Mouse (Mus musculus) embryonic facial prominence, embryonic 10.5 days (tissue): ENCODE results near the gene Med20. TPM values are rescaled to one million over a fixed set of nuclear protein-coding genes. Genes with fewer than 3 reads are reported as not detected.

ENCODE experiments used
- DNase-seq: peaks from one replicate; pipeline ENCODE4 v3.0.0-alpha.2; 2017; ENCODE audit warnings: low spot score
- H3K27ac ChIP-seq: fragments of 300-500 bp; sonication (generic); replicated peaks from 2 replicates; pipeline ENCODE4 v1.5.1; 2016; ENCODE audit warnings: mild to moderate bottlenecking
- H3K27me3 ChIP-seq: fragments of 300-500 bp; sonication (generic); replicated peaks from 2 replicates; pipeline ENCODE4 v1.6.1; 2016; ENCODE audit warnings: low read depth, mild to moderate bottlenecking; ENCODE audit not compliant: poor library complexity, severe bottlenecking
- H3K36me3 ChIP-seq: fragments of 300-500 bp; sonication (generic); replicated peaks from 2 replicates; pipeline ENCODE4 v1.6.1; 2016; ENCODE audit warnings: mild to moderate bottlenecking, moderate library complexity
- H3K4me1 ChIP-seq: fragments of 300-500 bp; sonication (generic); 2 replicates; pipeline ENCODE4 v1.6.1; 2016
- H3K4me3 ChIP-seq: fragments of 300-500 bp; sonication (generic); 2 replicates; pipeline ENCODE4 v1.5.1; 2016; ENCODE audit warnings: mild to moderate bottlenecking, moderate library complexity
- H3K9me3 ChIP-seq: fragments of 300-500 bp; sonication (generic); 2 replicates; pipeline ENCODE4 v1.6.1; 2016; ENCODE audit warnings: mild to moderate bottlenecking
- WGBS: fragments of 180-500 bp; shearing (Covaris S2); methylation state at CpG from one replicate; pipeline ENCODE4 v1.1.7; 2016; 5-methylcytosine and 5-hydroxymethylcytosine counted together
- polyA plus RNA-seq: library from polyadenylated mRNA; unstranded; fragments of >200 nt; fragmentation: Nextera tagmentation; extraction: Ambion mirVana; gene quantifications from 2 replicates; pipeline ENCODE4 v1.2.1, GENCODE M21; 2016

The Med20 gene
- polyA plus RNA-seq, 1 experiment from 2014 or later = 46.7 TPM

GRCm38 (mm10) chr17:47588517-47588916, 22.9 kb upstream of the Med20 start:
- WGBS = 78% methylated on average over 8 of the region's 8 CpGs
- no peaks in the 10 kb centered on the region for H3K27me3 ChIP-seq
- H3K4me3 ChIP-seq = no peak overlapping the region
- no peaks in the 10 kb centered on the region for H3K36me3 ChIP-seq
- no peak overlapping the region for H3K27ac ChIP-seq
- no peaks in the 10 kb centered on the region for H3K9me3 ChIP-seq
- DNase-seq = no peak
- H3K4me1 ChIP-seq = peaks cover 16% of the 10 kb centered on the region

- WGBS = 86% methylated on average over 3 of the region's 3 CpGs
- DNase-seq = no peak
- no peak overlapping the region for H3K4me3 ChIP-seq
- no peak overlapping the region for H3K27ac ChIP-seq
- H3K36me3 ChIP-seq = no peaks in the 10 kb centered on the region; the same call in 1 of the 2 replicates
- no peaks in the 10 kb centered on the region for H3K27me3 ChIP-seq
- H3K9me3 ChIP-seq = no peaks in the 10 kb centered on the region
- H3K4me1 ChIP-seq = peaks cover 31% of the 10 kb centered on the region
These were observed 20.3 kb upstream of the Med20 start for GRCm38 (mm10) chr17:47591073-47591472.

DNA sequence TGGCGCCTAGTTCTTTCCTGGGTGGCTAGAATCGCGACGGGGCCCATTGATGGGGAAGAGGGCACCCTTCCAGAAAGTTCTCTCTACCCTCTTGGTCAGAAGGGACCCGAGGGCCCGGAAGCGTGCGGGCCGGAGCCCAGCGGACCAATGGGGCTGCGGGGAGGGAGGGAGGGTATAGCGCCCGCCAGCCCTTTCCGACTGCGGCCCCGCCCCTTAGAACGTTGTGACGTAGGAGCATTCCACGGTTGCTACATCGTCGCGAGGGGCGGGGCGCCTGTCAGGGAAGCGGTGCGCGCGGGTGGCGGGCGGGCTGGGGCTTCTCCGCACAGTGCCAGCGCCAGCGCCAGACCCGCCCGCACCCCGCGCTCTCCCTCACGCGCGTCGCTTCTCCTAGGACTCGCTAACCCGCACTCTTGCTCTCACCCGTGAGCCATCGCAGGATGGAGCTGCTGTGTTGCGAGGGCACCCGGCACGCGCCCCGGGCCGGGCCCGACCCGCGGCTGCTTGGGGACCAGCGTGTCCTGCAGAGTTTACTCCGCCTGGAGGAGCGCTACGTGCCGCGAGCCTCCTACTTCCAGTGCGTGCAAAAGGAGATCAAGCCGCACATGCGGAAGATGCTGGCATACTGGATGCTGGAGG, 18.0 kb upstream of the Med20 start:
- H3K36me3 ChIP-seq = peaks cover 20% of the 10 kb centered on the region
- under 1% methylated on average over 63 of the region's 63 CpGs for WGBS
- DNase-seq = peak; percentile 95
- H3K4me1 ChIP-seq = peaks cover 54% of the 10 kb centered on the region
- no peaks in the 10 kb centered on the region for H3K9me3 ChIP-seq
- H3K27ac ChIP-seq = peak overlapping the region; percentile 91
- H3K27me3 ChIP-seq = no peaks in the 10 kb centered on the region
- H3K4me3 ChIP-seq = peak overlapping the region; percentile 96

DNA sequence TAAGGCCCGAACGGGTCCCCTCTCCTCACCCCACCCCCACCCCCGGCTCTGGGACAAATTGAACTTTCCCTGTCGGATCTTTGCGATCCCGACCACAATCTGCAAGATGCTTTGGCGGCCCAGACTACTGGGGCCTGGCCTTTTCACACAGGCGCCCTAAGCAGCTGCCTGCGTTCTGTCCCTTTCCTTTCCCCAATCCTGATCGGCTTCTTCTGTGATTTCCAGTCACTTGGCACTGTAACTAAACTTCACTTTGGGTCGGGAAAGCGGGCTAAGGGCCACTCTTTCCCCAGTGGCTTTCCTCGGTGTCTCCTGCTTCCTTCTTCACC, 17.6 kb upstream of the Med20 start:
- under 1% methylated on average over 13 of the region's 13 CpGs for WGBS
- no peak for DNase-seq

DNA sequence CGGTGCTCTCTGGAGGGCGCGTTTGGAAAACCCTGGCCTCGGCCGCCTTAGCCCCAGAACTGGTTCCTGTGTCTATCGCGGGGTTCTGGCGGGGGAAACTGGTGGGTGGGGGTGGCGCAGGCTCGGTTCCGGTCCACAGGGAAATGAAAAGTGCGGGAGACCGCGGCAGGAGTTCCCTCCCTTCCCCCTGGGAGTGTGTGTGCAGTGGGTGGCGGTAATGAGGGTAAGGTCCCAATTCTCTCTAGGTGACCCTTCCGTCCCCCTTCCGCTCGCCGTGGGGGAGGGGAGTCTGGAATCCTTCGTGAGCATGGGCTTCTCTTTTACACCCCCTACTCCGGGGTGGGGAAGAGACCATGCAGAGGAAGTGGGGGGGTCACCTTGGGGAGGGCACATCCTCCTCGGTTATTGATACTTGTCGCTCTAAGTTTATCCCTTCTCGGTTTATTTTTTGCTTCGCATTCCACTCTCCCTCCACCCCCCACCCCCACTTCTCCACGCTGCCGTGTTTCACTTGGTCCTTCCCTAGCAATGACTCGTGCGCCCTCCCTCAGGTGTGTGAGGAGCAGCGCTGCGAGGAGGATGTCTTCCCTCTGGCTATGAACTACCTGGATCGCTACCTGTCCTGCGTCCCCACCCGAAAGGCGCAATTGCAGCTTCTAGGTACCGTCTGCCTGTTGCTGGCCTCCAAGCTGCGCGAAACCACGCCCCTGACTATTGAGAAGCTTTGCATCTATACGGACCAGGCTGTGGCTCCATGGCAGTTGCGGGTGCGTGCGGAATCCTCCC, 17.0 kb upstream of the Med20 start:
- H3K4me3 ChIP-seq = peak overlapping the region; percentile 96
- peak overlapping the region; percentile 91 for H3K27ac ChIP-seq
- H3K36me3 ChIP-seq = peaks cover 31% of the 10 kb centered on the region
- WGBS = under 1% methylated on average over 43 of the region's 43 CpGs
- H3K27me3 ChIP-seq = no peaks in the 10 kb centered on the region
- peaks cover 51% of the 10 kb centered on the region for H3K4me1 ChIP-seq
- no peaks in the 10 kb centered on the region for H3K9me3 ChIP-seq
- peak; percentile 66 for DNase-seq

More for the DNA sequence above, 17.6 kb upstream of the Med20 start:
- peak overlapping the region; percentile 96 for H3K4me3 ChIP-seq
- peaks cover 25% of the 10 kb centered on the region for H3K36me3 ChIP-seq
- no peaks in the 10 kb centered on the region for H3K9me3 ChIP-seq
- H3K27ac ChIP-seq = peak overlapping the region; percentile 91
- H3K4me1 ChIP-seq = peaks cover 56% of the 10 kb centered on the region
- no peaks in the 10 kb centered on the region for H3K27me3 ChIP-seq

- H3K4me1 ChIP-seq = peaks cover 48% of the 10 kb centered on the region
- peak overlapping the region; percentile 91 for H3K27ac ChIP-seq
- DNase-seq = no peak
- WGBS = under 1% methylated on average over 9 of the region's 9 CpGs
- H3K36me3 ChIP-seq = peaks cover 36% of the 10 kb centered on the region
- H3K9me3 ChIP-seq = no peaks in the 10 kb centered on the region
- H3K4me3 ChIP-seq = peak overlapping the region; percentile 96
- no peaks in the 10 kb centered on the region for H3K27me3 ChIP-seq
These were observed 16.5 kb upstream of the Med20 start for GRCm38 (mm10) chr17:47594969-47595247.

- H3K27ac ChIP-seq = peak overlapping the region; percentile 91
- H3K36me3 ChIP-seq = peaks cover 42% of the 10 kb centered on the region
- H3K4me1 ChIP-seq = peaks cover 48% of the 10 kb centered on the region
- DNase-seq = peak; percentile 88
- no peaks in the 10 kb centered on the region for H3K27me3 ChIP-seq
- under 1% methylated on average over 21 of the region's 21 CpGs for WGBS
- H3K4me3 ChIP-seq = peak overlapping the region; percentile 96
- no peaks in the 10 kb centered on the region for H3K9me3 ChIP-seq
These were observed 15.9 kb upstream of the Med20 start for GRCm38 (mm10) chr17:47595248-47596161.

- WGBS = 27% methylated on average over 6 of the region's 6 CpGs
- H3K27ac ChIP-seq = peak overlapping the region; percentile 91
- no peaks in the 10 kb centered on the region for H3K27me3 ChIP-seq
- peaks cover 50% of the 10 kb centered on the region for H3K36me3 ChIP-seq
- no peak for DNase-seq
- H3K4me3 ChIP-seq = peak overlapping the region; percentile 96
- H3K4me1 ChIP-seq = peaks cover 48% of the 10 kb centered on the region
- H3K9me3 ChIP-seq = no peaks in the 10 kb centered on the region
These were observed 15.1 kb upstream of the Med20 start for GRCm38 (mm10) chr17:47596162-47596838.

GRCm38 (mm10) chr17:47596839-47597164, 14.6 kb upstream of the Med20 start:
- WGBS = 77% methylated on average over 5 of the region's 5 CpGs
- H3K9me3 ChIP-seq = no peaks in the 10 kb centered on the region
- no peak for DNase-seq
- no peaks in the 10 kb centered on the region for H3K27me3 ChIP-seq
- peaks cover 48% of the 10 kb centered on the region for H3K4me1 ChIP-seq
- peaks cover 55% of the 10 kb centered on the region for H3K36me3 ChIP-seq
- peak overlapping the region; percentile 96 for H3K4me3 ChIP-seq
- H3K27ac ChIP-seq = peak overlapping the region; percentile 91

DNA sequence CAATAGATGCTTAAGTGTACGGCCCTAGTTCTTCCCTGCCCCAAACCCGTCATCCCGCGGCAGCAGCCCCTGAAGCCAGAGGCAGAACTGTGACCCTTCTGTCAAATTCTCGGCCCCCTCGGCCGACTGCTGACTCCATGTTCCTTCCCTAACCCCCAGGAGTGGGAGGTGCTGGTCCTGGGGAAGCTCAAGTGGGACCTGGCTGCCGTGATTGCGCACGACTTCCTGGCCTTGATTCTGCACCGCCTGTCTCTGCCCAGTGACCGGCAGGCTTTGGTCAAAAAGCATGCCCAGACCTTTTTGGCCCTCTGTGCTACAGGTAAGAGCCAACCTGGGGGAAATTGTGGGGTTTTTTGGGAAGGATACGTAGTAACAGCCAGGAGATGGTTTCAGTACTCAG, 14.1 kb upstream of the Med20 start:
- H3K27me3 ChIP-seq = no peaks in the 10 kb centered on the region
- WGBS = 73% methylated on average over 13 of the region's 13 CpGs
- peaks cover 60% of the 10 kb centered on the region for H3K36me3 ChIP-seq
- H3K4me3 ChIP-seq = peak overlapping the region; percentile 96
- H3K27ac ChIP-seq = peak overlapping the region; percentile 91
- peaks cover 48% of the 10 kb centered on the region for H3K4me1 ChIP-seq
- no peak for DNase-seq
- H3K9me3 ChIP-seq = no peaks in the 10 kb centered on the region

- Histone ChIP-seq H3K27me3 (no peaks in the 10 kb centered on the region), H3K36me3 (peaks cover 67% of the 10 kb centered on the region), H3K4me1 (peaks cover 43% of the 10 kb centered on the region), H3K9me3 (no peaks in the 10 kb centered on the region), H3K27ac (peak overlapping the region; percentile 91; the same call in 1 of the 2 replicates), H3K4me3 (peak overlapping the region; percentile 96)
- DNase-seq = peak; percentile 69
- 35% methylated on average over 10 of the region's 10 CpGs for WGBS
These were observed 13.4 kb upstream of the Med20 start for GRCm38 (mm10) chr17:47597838-47598579.
